Mouse (Mus musculus) left cerebral cortex, postnatal 25 days (tissue): ENCODE data around the gene Atp6v0a2. TPM values are rescaled to one million over a fixed set of nuclear protein-coding genes. Genes with fewer than 3 reads are reported as not detected.
"Not testable (repeated sequence)": the region's sequence is repeated elsewhere in the genome, so short reads cannot be mapped to it uniquely, and the experiment has no call there.

ENCODE experiments used
- DNase-seq, 2 experiments: peaks; one replicate each; pipeline ENCODE4 v3.0.0; 2022; ENCODE audit warnings: low spot score in 2 of 2, mixed read lengths in 1 of 2
- intact Hi-C: fragments of 180-260 bp; cut with DNase I; formaldehyde crosslinking; loops from one replicate; pipeline ENCODE4 v1.15.1; 2025
- total RNA-seq, 2 experiments: library from RNA; stranded (reverse); gene quantifications; 2 replicates each; pipeline ENCODE4 v1.2.3; 2021

The Atp6v0a2 gene
- total RNA-seq = 10 to 100 TPM; 64.2 to 65.2 TPM

GRCm38 (mm10) chr5:124628448-124629363, at the start of gene Atp6v0a2:
Gene Atp6v0a2, plus strand, starts transcription at chr5:124628576.
- peak; percentile 92 to 96 for DNase-seq
- intact Hi-C loops = no loop called here

- intact Hi-C loops = loop anchor here (2.0 kb wide), 1 partner anchor 26 kb away; the partner anchor contains the start of gene Ddx55
- DNase-seq = peak; percentile 95
Observed at GRCm38 (mm10) chr5:124578633-124579317, 49.6 kb upstream of the Atp6v0a2 start, which contains the start of the genes Eif2b1 and Gtf2h3. Gene Eif2b1, minus strand, starts transcription at chr5:124579131. Gene Gtf2h3, plus strand, starts transcription at chr5:124579140.

- DNase-seq = no peak
- intact Hi-C loops = no loop called here
Observed at GRCm38 (mm10) chr5:124582515-124582914, 45.9 kb upstream of the Atp6v0a2 start.

- DNase-seq = peak in 1 of 2 experiments; percentile 63
- intact Hi-C loops = no loop called here
Observed at GRCm38 (mm10) chr5:124592768-124593167, 35.6 kb upstream of the Atp6v0a2 start.

- peak; percentile 95 to 99 for DNase-seq
- intact Hi-C loops = no loop called here
Observed at GRCm38 (mm10) chr5:124598224-124599174, 29.9 kb upstream of the Atp6v0a2 start.

- DNase-seq, intact Hi-C loops: not testable (repeated sequence)
Observed at GRCm38 (mm10) chr5:124599726-124600125, 28.6 kb upstream of the Atp6v0a2 start.

- intact Hi-C loops = no loop called here
- DNase-seq = peak in 1 of 2 experiments; percentile 33
Observed at GRCm38 (mm10) chr5:124602349-124602748, 26.0 kb upstream of the Atp6v0a2 start.

GRCm38 (mm10) chr5:124604296-124604695, 24.1 kb upstream of the Atp6v0a2 start:
- intact Hi-C loops = no loop called here
- DNase-seq = no peak

- intact Hi-C loops = no loop called here
Observed at GRCm38 (mm10) chr5:124605041-124605622, 23.2 kb upstream of the Atp6v0a2 start.

GRCm38 (mm10) chr5:124610965-124611364, 17.4 kb upstream of the Atp6v0a2 start:
- no peak for DNase-seq
- intact Hi-C loops = no loop called here

More at GRCm38 (mm10) chr5:124605041-124605622, 23.2 kb upstream of the Atp6v0a2 start:
- no peak for DNase-seq

GRCm38 (mm10) chr5:124614709-124615108, 13.7 kb upstream of the Atp6v0a2 start:
- intact Hi-C loops = no loop called here
- no peak for DNase-seq

- intact Hi-C loops = no loop called here
Observed at GRCm38 (mm10) chr5:124618711-124619110, 9.7 kb upstream of the Atp6v0a2 start.

GRCm38 (mm10) chr5:124621362-124621761, 7.0 kb upstream of the Atp6v0a2 start:
- peak in 1 of 2 experiments; percentile 30 for DNase-seq
- intact Hi-C loops = loop anchor here (5.0 kb wide), 1 partner anchor 246 kb away; no protein-coding TSS in a partner anchor

More at GRCm38 (mm10) chr5:124618711-124619110, 9.7 kb upstream of the Atp6v0a2 start:
- no peak for DNase-seq

- DNase-seq = no peak
- intact Hi-C loops = loop anchor here (5.0 kb wide), 1 partner anchor 244 kb away; no protein-coding TSS in a partner anchor
Observed at GRCm38 (mm10) chr5:124622890-124623289, 5.5 kb upstream of the Atp6v0a2 start.

- intact Hi-C loops = loop anchor here (5.0 kb wide), 1 partner anchor 243 kb away; no protein-coding TSS in a partner anchor
- DNase-seq = no peak
Observed at GRCm38 (mm10) chr5:124624291-124624690, 4.1 kb upstream of the Atp6v0a2 start.

- no peak for DNase-seq
- intact Hi-C loops = no loop called here
Observed at GRCm38 (mm10) chr5:124629641-124630040, 1.3 kb downstream of the Atp6v0a2 start.

- intact Hi-C loops = no loop called here
Observed at GRCm38 (mm10) chr5:124631685-124632084, 3.3 kb downstream of the Atp6v0a2 start.

GRCm38 (mm10) chr5:124632461-124632860, 4.1 kb downstream of the Atp6v0a2 start:
- intact Hi-C loops = no loop called here
- no peak for DNase-seq

More at GRCm38 (mm10) chr5:124631685-124632084, 3.3 kb downstream of the Atp6v0a2 start:
- peak in 1 of 2 experiments; percentile 24 for DNase-seq
